ENCODE assay signal across 37 mouse cellular contexts in the genomic region with DNA sequence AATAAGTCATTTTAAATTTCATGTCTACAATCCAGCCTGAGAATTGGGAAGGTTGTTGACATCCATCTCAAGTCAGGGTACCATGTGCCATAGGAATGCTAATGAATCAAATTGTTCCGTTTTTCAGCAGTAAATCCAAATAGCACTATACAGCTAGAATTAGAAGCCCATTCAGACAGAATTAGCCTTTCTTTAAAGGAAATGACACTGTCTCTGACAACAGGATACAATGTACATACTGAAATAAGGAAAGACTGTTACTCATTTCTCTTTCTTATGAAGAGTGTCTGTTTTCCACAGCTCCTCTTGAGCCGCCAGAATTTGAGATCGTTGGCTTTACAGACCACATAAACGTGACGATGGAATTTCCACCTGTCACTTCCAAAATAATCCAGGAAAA. TPM values are rescaled to one million over a fixed set of nuclear protein-coding genes. Genes with fewer than 3 reads are reported as not detected.
"Had no signal": no experiment of that assay in that cellular context is flagged by ENCODE, and none has a peak within 500 bp of the region (broad histone marks: within the 10 kb centered on the region; RNA-seq: fewer than 3 reads in every experiment).

TSS of gene Gm21970 (plus strand) at position 301 of the 400 bp plus-strand sequence.

- H3K9ac ChIP-seq: embryonic facial prominence, embryonic 12.5 days; embryonic facial prominence, embryonic 13.5 days; embryonic facial prominence, embryonic 15.5 days; forebrain, embryonic 12.5 days; forebrain, embryonic 13.5 days; forebrain, embryonic 15.5 days; forebrain, postnatal 0 days had no signal

- H3K4me3 ChIP-seq: embryonic facial prominence, embryonic 10.5 days; embryonic facial prominence, embryonic 12.5 days; embryonic facial prominence, embryonic 13.5 days; embryonic facial prominence, embryonic 15.5 days; erythroblast, embryonic 14.5 days; forebrain, embryonic 10.5 days; forebrain, embryonic 12.5 days; forebrain, embryonic 13.5 days; forebrain, embryonic 15.5 days; gastrocnemius, adult 2 months; heart, adult 2 months had no signal

- H3K4me2 ChIP-seq: embryonic facial prominence, embryonic 12.5 days; embryonic facial prominence, embryonic 13.5 days; embryonic facial prominence, embryonic 15.5 days; forebrain, embryonic 12.5 days; forebrain, embryonic 13.5 days; forebrain, embryonic 15.5 days had no signal

- H3K27me3 ChIP-seq: embryonic facial prominence, embryonic 12.5 days; embryonic facial prominence, embryonic 13.5 days; embryonic facial prominence, embryonic 15.5 days; forebrain, embryonic 12.5 days; forebrain, embryonic 13.5 days; forebrain, embryonic 15.5 days had no signal

- H3K9me3 ChIP-seq: embryonic facial prominence, embryonic 10.5 days; embryonic facial prominence, embryonic 12.5 days; embryonic facial prominence, embryonic 13.5 days; embryonic facial prominence, embryonic 15.5 days; forebrain, embryonic 12.5 days; forebrain, embryonic 15.5 days had no signal

- DNase-seq: cerebellum, adult 2 months; cerebellum, adult 8-10 months; cerebellum, adult 9-10 months; cerebellum, adult 9-11 months; cerebellum, postnatal 10 days; cerebellum, postnatal 14 days; cerebellum, postnatal 25 days; cerebellum, postnatal 36 days; embryo, embryonic 11 days; forebrain, postnatal 0 days; gastrocnemius, adult 2 months; gastrocnemius, postnatal 10 days; gastrocnemius, postnatal 14 days; gastrocnemius, postnatal 25 days; gastrocnemius, postnatal 36 days; heart, adult 18-20 months; heart, adult 2 months had no signal

- H3K27ac ChIP-seq: embryonic facial prominence, embryonic 10.5 days; embryonic facial prominence, embryonic 12.5 days; embryonic facial prominence, embryonic 13.5 days; embryonic facial prominence, embryonic 15.5 days; forebrain, embryonic 10.5 days; forebrain, embryonic 12.5 days; forebrain, embryonic 13.5 days; forebrain, embryonic 15.5 days; gastrocnemius, adult 2 months; heart, adult 2 months had no signal

- H3K4me1 ChIP-seq: embryonic facial prominence, embryonic 10.5 days; embryonic facial prominence, embryonic 12.5 days; embryonic facial prominence, embryonic 13.5 days; embryonic facial prominence, embryonic 15.5 days; forebrain, embryonic 12.5 days; forebrain, embryonic 13.5 days; forebrain, embryonic 15.5 days had no signal

- ATAC-seq: forebrain, embryonic 13.5 days; forebrain, embryonic 14.5 days; forebrain, embryonic 15.5 days; forebrain, embryonic 16.5 days; forebrain, postnatal 0 days had no signal

RNA-seq across cellular contexts. Expression of gene Gm21970, which starts in this region (rescaled TPM):
- total RNA-seq: common myeloid progenitor, adult 5-6 weeks; forebrain, postnatal 0 days; gastrocnemius, adult 18-20 months; gastrocnemius, postnatal 10 days; gastrocnemius, postnatal 14 days; gastrocnemius, postnatal 25 days; gastrocnemius, postnatal 36 days; granulocyte monocyte progenitor cell, adult 5-6 weeks; heart, adult 18-20 months; heart, adult 2 months; heart, adult 8-10 months had no signal
- polyA plus RNA-seq: cerebellum, adult 2 months; cortical plate, adult 2 months; embryonic facial prominence, embryonic 10.5 days; embryonic facial prominence, embryonic 11.5 days; embryonic facial prominence, embryonic 12.5 days; embryonic facial prominence, embryonic 13.5 days; embryonic facial prominence, embryonic 14.5 days; embryonic facial prominence, embryonic 15.5 days; erythroblast, embryonic 14.5 days; forebrain, embryonic 10.5 days; forebrain, embryonic 12.5 days; forebrain, embryonic 13.5 days; forebrain, embryonic 14.5 days; forebrain, embryonic 15.5 days; forebrain, embryonic 16.5 days; forebrain, postnatal 0 days; frontal cortex, adult 2 months; gonadal fat pad, adult 2 months; heart, adult 2 months had no signal
